29 mouse cellular contexts compared by ENCODE assay signal in genomic region chr6:89380751-89381150, GRCm38 (mm10). TPM values are rescaled to one million over a fixed set of nuclear protein-coding genes. Genes with fewer than 3 reads are reported as not detected.
A peak's percentile ranks its signal among the peaks of the same experiment; 100 is the strongest.
DNase-seq lines count a peak whose midpoint lies in the region; TF ChIP-seq lines count a peak whose summit lies in the region.
"Had no signal": no experiment of that assay in that cellular context is flagged by ENCODE, and none has a peak within 500 bp of the region (broad histone marks: within the 10 kb centered on the region; RNA-seq: fewer than 3 reads in every experiment).

No protein-coding gene starts in this region.

- H3K27me3 ChIP-seq in kidney, adult 2 months (replicated peaks; ENCODE audit: control insufficient read depth, insufficient read depth, low read length) = no peaks in the 10 kb centered on the region
- H3K27me3 ChIP-seq: CH12.LX; embryonic facial prominence, embryonic 12.5 days; embryonic facial prominence, embryonic 15.5 days; forebrain, embryonic 13.5 days; hindbrain, embryonic 12.5 days; hindbrain, embryonic 15.5 days; intestine, embryonic 15.5 days had no signal

- TF ChIP-seq POLR2A in kidney, adult 2 months (IDR thresholded peaks at IDR 0.05; ENCODE audit: low read depth, low read length) = no peak

- H3K27ac ChIP-seq in kidney, adult 2 months (ENCODE audit: insufficient read depth, low read depth, low read length) = no peak overlapping the region
- H3K27ac ChIP-seq: embryonic facial prominence, embryonic 12.5 days; embryonic facial prominence, embryonic 15.5 days; forebrain, embryonic 13.5 days; heart, adult 2 months; heart, embryonic 10.5 days; heart, embryonic 13.5 days; hindbrain, embryonic 12.5 days; hindbrain, embryonic 15.5 days; intestine, embryonic 15.5 days had no signal

- no peak for TF ChIP-seq CTCF in kidney, adult 2 months (conservative IDR thresholded peaks at IDR 0.05; ENCODE audit: insufficient read depth, insufficient read length, low read depth, low read length)

- no peaks in the 10 kb centered on the region for H3K4me1 ChIP-seq in kidney, adult 2 months (ENCODE audit: control insufficient read depth, insufficient read depth, low read length)
- H3K4me1 ChIP-seq: embryonic facial prominence, embryonic 15.5 days; forebrain, embryonic 13.5 days; hindbrain, embryonic 15.5 days had no signal

- no peak overlapping the region for H3K4me3 ChIP-seq in kidney, adult 2 months (ENCODE audit: insufficient read depth, low read depth, low read length)
- H3K4me3 ChIP-seq: embryonic facial prominence, embryonic 12.5 days; embryonic facial prominence, embryonic 15.5 days; forebrain, embryonic 13.5 days; heart, adult 2 months; heart, embryonic 10.5 days; heart, embryonic 13.5 days; hindbrain, embryonic 12.5 days; hindbrain, embryonic 15.5 days; intestine, embryonic 15.5 days had no signal

- DNase-seq in embryo, embryonic 10 days (ENCODE audit: low spot score) = peak; percentile 12
- DNase-seq in embryo, embryonic 9.5 days (ENCODE audit: extremely low spot score) = no peak
- DNase-seq in kidney, adult 2 months = peak; percentile 46
- no peak for DNase-seq in kidney, postnatal 25 days
- DNase-seq in ES-CJ7 (ENCODE audit: low read depth, low spot score) = peak; percentile 50
- DNase-seq in ZHBTc4 (ENCODE audit: low read depth, low spot score) = peak; percentile 71
- no peak for DNase-seq in adrenal gland, postnatal 10 days
- DNase-seq in layer of hippocampus, adult 9-10 months (ENCODE audit: low spot score) = no peak
- DNase-seq: adrenal gland, adult 2 months; adrenal gland, postnatal 36 days; cerebellum, adult 2 months; cerebellum, adult 9-11 months; cerebellum, postnatal 25 days; embryo, embryonic 11 days; gastrocnemius, postnatal 10 days; gastrocnemius, postnatal 36 days; heart, adult 2 months; heart, postnatal 14 days; heart, postnatal 4 days; kidney, adult 11 months had no signal

- 52% methylated on average over 3 of the region's 3 CpGs for WGBS in kidney, adult 2 months

- no peaks in the 10 kb centered on the region for H3K36me3 ChIP-seq in kidney, adult 2 months (ENCODE audit: control insufficient read depth, insufficient read depth, low read length)
- H3K36me3 ChIP-seq: embryonic facial prominence, embryonic 12.5 days; embryonic facial prominence, embryonic 15.5 days; heart, embryonic 10.5 days; heart, embryonic 13.5 days; hindbrain, embryonic 12.5 days; hindbrain, embryonic 15.5 days; intestine, embryonic 15.5 days had no signal

RNA-seq across cellular contexts. Expression of gene Plxna1, which starts 18.3 kb away (rescaled TPM):
- polyA plus RNA-seq in kidney, adult 2 months (2012; rRNA removed) = 33.1 and 33.2 TPM in 2 replicates
- total RNA-seq in adrenal gland, postnatal 10 days (2021) = 10 to 100 TPM; 47.7 to 56.6 TPM

Comparison
In these comparisons a context has a peak if more than half of its experiments do, and no peak if none do; other contexts are left out.
1. DNase-seq: peak in embryo, embryonic 10 days (single experiment), kidney, adult 2 months (single experiment), ES-CJ7 (single experiment) and ZHBTc4 (single experiment); none in embryo, embryonic 9.5 days (single experiment), kidney, postnatal 25 days (0 of 2), adrenal gland, postnatal 10 days (single experiment) and layer of hippocampus, adult 9-10 months (single experiment).